Mouse (Mus musculus): ENCODE measurements around the gene Ache. TPM values are rescaled to one million over a fixed set of nuclear protein-coding genes. Genes with fewer than 3 reads are reported as not detected.

Ache gene
- polyA plus RNA-seq, 1 experiment from 2014 or later, result 23.5 TPM

Small RNAs within 50 kb of the gene (microRNA-seq; reads per million reads assigned to microRNA genes)
- gene Mir7036, result not detected
- gene Mir8116, result not detected

Other genes with a start within 250 kb of the Ache start
- gene Ap1s1, start 241.4 kb upstream of the Ache start, polyA plus RNA-seq (2016; fragmentation: Nextera tagmentation; extraction: Ambion mirVana), result 143 and 145 TPM in 2 replicates
- gene Serpine1, start 215.3 kb upstream of the Ache start, polyA plus RNA-seq (2016; fragmentation: Nextera tagmentation; extraction: Ambion mirVana), result 0.69 and 0.70 TPM in 2 replicates
- gene Trim56, start 171.3 kb upstream of the Ache start, polyA plus RNA-seq (2016; fragmentation: Nextera tagmentation; extraction: Ambion mirVana), result 7.0 and 7.8 TPM in 2 replicates
- 0.21 TPM in 1 of 2 replicates, not detected in the other for gene Muc3, start 138.2 kb upstream of the Ache start, polyA plus RNA-seq (2016; fragmentation: Nextera tagmentation; extraction: Ambion mirVana)
- gene Muc3a, start 75.1 kb upstream of the Ache start, polyA plus RNA-seq (2016; fragmentation: Nextera tagmentation; extraction: Ambion mirVana), result 0.09 TPM in 1 of 2 replicates, not detected in the other
- gene Ufsp1, start 7.1 kb downstream of the Ache start, polyA plus RNA-seq (2016; fragmentation: Nextera tagmentation; extraction: Ambion mirVana), result 10.1 and 10.6 TPM in 2 replicates
- 106 and 107 TPM in 2 replicates for gene Srrt, start 20.2 kb downstream of the Ache start, polyA plus RNA-seq (2016; fragmentation: Nextera tagmentation; extraction: Ambion mirVana)
- 46.3 and 47.0 TPM in 2 replicates for gene Trip6, start 26.9 kb downstream of the Ache start, polyA plus RNA-seq (2016; fragmentation: Nextera tagmentation; extraction: Ambion mirVana)
- 9.4 and 10.2 TPM in 2 replicates for gene Slc12a9, start 46.1 kb downstream of the Ache start, polyA plus RNA-seq (2016; fragmentation: Nextera tagmentation; extraction: Ambion mirVana)
- gene Ephb4, start 62.6 kb downstream of the Ache start, polyA plus RNA-seq (2016; fragmentation: Nextera tagmentation; extraction: Ambion mirVana), result 53.1 and 55.6 TPM in 2 replicates
- 0.04 TPM in 2 replicates for gene Zan, start 189.5 kb downstream of the Ache start, polyA plus RNA-seq (2016; fragmentation: Nextera tagmentation; extraction: Ambion mirVana)
- gene Pop7, start 215.0 kb downstream of the Ache start, polyA plus RNA-seq (2016; fragmentation: Nextera tagmentation; extraction: Ambion mirVana), result 44.0 and 44.1 TPM in 2 replicates
- gene Gigyf1, start 231.0 kb downstream of the Ache start, polyA plus RNA-seq (2016; fragmentation: Nextera tagmentation; extraction: Ambion mirVana), result 9.9 and 10.1 TPM in 2 replicates
- not detected in 2 replicates for gene Epo, start 245.7 kb downstream of the Ache start, polyA plus RNA-seq (2016; fragmentation: Nextera tagmentation; extraction: Ambion mirVana)
- 277 and 287 TPM in 2 replicates for gene Gnb2, start 246.0 kb downstream of the Ache start, polyA plus RNA-seq (2016; fragmentation: Nextera tagmentation; extraction: Ambion mirVana)

Measured in heart, embryonic 12.5 days (tissue).